Mouse (Mus musculus) intestine, embryonic 16.5 days (tissue): Measurements from ENCODE around the gene Cyp27a1. TPM values are rescaled to one million over a fixed set of nuclear protein-coding genes. Genes with fewer than 3 reads are reported as not detected.

ENCODE experiments used
- ATAC-seq: fragments of 200-750 bp; cut with Nextera tagmentation; 2 replicates; pipeline ENCODE4 v1.8.0; 2017; ENCODE audit warnings: moderate TSS enrichment, moderate library complexity
- H3K27ac ChIP-seq: fragments of 300-500 bp; sonication (generic); 2 replicates; pipeline ENCODE4 v1.5.1; 2014; ENCODE audit warnings: mild to moderate bottlenecking, low read length
- H3K27me3 ChIP-seq: fragments of 300-500 bp; sonication (generic); replicated peaks from 2 replicates; pipeline ENCODE4 v1.6.1; 2014; ENCODE audit warnings: low read length, control low read depth, mixed read lengths; ENCODE audit not compliant: control insufficient read depth, insufficient read depth
- H3K36me3 ChIP-seq: fragments of 300-500 bp; sonication (generic); 2 replicates; pipeline ENCODE4 v1.6.1; 2014; ENCODE audit warnings: low read length, control low read depth; ENCODE audit not compliant: control insufficient read depth, insufficient read depth
- H3K4me1 ChIP-seq: fragments of 300-500 bp; sonication (generic); 2 replicates; pipeline ENCODE4 v1.6.1; 2014; ENCODE audit warnings: low read length, control low read depth, mixed read lengths; ENCODE audit not compliant: control insufficient read depth, insufficient read depth
- H3K4me2 ChIP-seq: fragments of 300-500 bp; sonication (generic); 2 replicates; pipeline ENCODE4 v1.6.1; 2014; ENCODE audit warnings: low read depth, low read length, control low read depth
- H3K4me3 ChIP-seq: fragments of 300-500 bp; sonication (generic); 2 replicates; pipeline ENCODE4 v1.5.1; 2014; ENCODE audit warnings: mild to moderate bottlenecking, low read length
- H3K9ac ChIP-seq: fragments of 300-500 bp; sonication (generic); 2 replicates; pipeline ENCODE4 v1.6.1; 2014; ENCODE audit warnings: low read depth, low read length
- H3K9me3 ChIP-seq: fragments of 300-500 bp; sonication (generic); 2 replicates; pipeline ENCODE4 v1.6.1; 2016; ENCODE audit warnings: low read length, control low read depth; ENCODE audit not compliant: control insufficient read depth
- WGBS: fragments of 180-500 bp; shearing (Covaris S2); extraction: QIAGEN DNeasy Blood & Tissue Kit; methylation state at CpG from one replicate; pipeline ENCODE4 v1.1.7; 2014; 5-methylcytosine and 5-hydroxymethylcytosine counted together
- polyA plus RNA-seq: library from polyadenylated mRNA; unstranded; fragments of >200 nt; fragmentation: Nextera tagmentation; extraction: Ambion mirVana; gene quantifications from 2 replicates; pipeline ENCODE4 v1.2.1, GENCODE M21; 2015

Cyp27a1 gene
- polyA plus RNA-seq, 1 experiment from 2014 or later: 8.0 TPM

- Histone ChIP-seq H3K4me1 (0 out of 2 replicates have a peak, but pooled peaks cover 11% of the 10 kb centered on the region), H3K9ac (no peak overlapping the region), H3K4me2 (no peak overlapping the region), H3K36me3 (no peaks in the 10 kb centered on the region), H3K9me3 (no peaks in the 10 kb centered on the region), H3K4me3 (no peak overlapping the region), H3K27me3 (0 out of 2 replicates have a peak, but pooled peaks cover 8% of the 10 kb centered on the region), H3K27ac (no peak overlapping the region)
- ATAC-seq: no peak
- 87% methylated on average over 8 of the region's 8 CpGs for WGBS
These were observed 38.8 kb downstream of the Cyp27a1 start for GRCm38 (mm10) chr1:74752150-74752549.

- H3K9ac ChIP-seq: no peak overlapping the region
- ATAC-seq: no peak
- H3K4me2 ChIP-seq: no peak overlapping the region
- no peak overlapping the region for H3K4me3 ChIP-seq
- 0 out of 2 replicates have a peak, but pooled peaks cover 7% of the 10 kb centered on the region for H3K27me3 ChIP-seq
- 94% methylated on average over 3 of the region's 3 CpGs for WGBS
- 0 out of 2 replicates have a peak, but pooled peaks cover 11% of the 10 kb centered on the region for H3K4me1 ChIP-seq
- no peak overlapping the region for H3K27ac ChIP-seq
- no peaks in the 10 kb centered on the region for H3K36me3 ChIP-seq
- no peaks in the 10 kb centered on the region for H3K9me3 ChIP-seq
These were observed 39.5 kb downstream of the Cyp27a1 start for GRCm38 (mm10) chr1:74752833-74753232.

GRCm38 (mm10) chr1:74753266-74753974, 40.0 kb downstream of the Cyp27a1 start:
- Histone ChIP-seq H3K4me3 (no peak overlapping the region), H3K27ac (no peak overlapping the region), H3K4me1 (0 out of 2 replicates have a peak, but pooled peaks cover 11% of the 10 kb centered on the region), H3K36me3 (no peaks in the 10 kb centered on the region), H3K9me3 (no peaks in the 10 kb centered on the region), H3K27me3 (peaks cover 4% of the 10 kb centered on the region; the same call in 1 of the 2 replicates), H3K4me2 (no peak overlapping the region), H3K9ac (no peak overlapping the region)
- ATAC-seq: no peak
- 77% methylated on average over 8 of the region's 8 CpGs for WGBS

GRCm38 (mm10) chr1:74754175-74754785, 40.9 kb downstream of the Cyp27a1 start:
- no peaks in the 10 kb centered on the region for H3K36me3 ChIP-seq
- no peaks in the 10 kb centered on the region; the same call in 1 of the 2 replicates for H3K27me3 ChIP-seq
- H3K9me3 ChIP-seq: no peaks in the 10 kb centered on the region
- no peak overlapping the region for H3K27ac ChIP-seq
- WGBS: 62% methylated on average over 5 of the region's 5 CpGs
- no peak overlapping the region for H3K4me3 ChIP-seq
- no peak overlapping the region for H3K4me2 ChIP-seq
- ATAC-seq: peak; percentile 89
- H3K4me1 ChIP-seq: 0 out of 2 replicates have a peak, but pooled peaks cover 2% of the 10 kb centered on the region
- H3K9ac ChIP-seq: no peak overlapping the region

- Histone ChIP-seq H3K36me3 (no peaks in the 10 kb centered on the region), H3K27ac (no peak overlapping the region), H3K27me3 (peaks cover 3% of the 10 kb centered on the region; the same call in 1 of the 2 replicates), H3K4me3 (no peak overlapping the region), H3K9me3 (no peaks in the 10 kb centered on the region), H3K4me2 (no peak overlapping the region), H3K9ac (no peak overlapping the region), H3K4me1 (no peaks in the 10 kb centered on the region)
- WGBS: 23% methylated on average over 4 of the region's 4 CpGs
- no peak for ATAC-seq
These were observed 46.4 kb downstream of the Cyp27a1 start for GRCm38 (mm10) chr1:74759773-74760172.

- Histone ChIP-seq H3K27me3 (peaks cover 8% of the 10 kb centered on the region; the same call in 1 of the 2 replicates), H3K36me3 (no peaks in the 10 kb centered on the region), H3K9me3 (no peaks in the 10 kb centered on the region), H3K4me2 (no peak overlapping the region), H3K9ac (no peak overlapping the region), H3K4me1 (no peaks in the 10 kb centered on the region), H3K4me3 (no peak overlapping the region), H3K27ac (no peak overlapping the region)
- ATAC-seq: no peak
- WGBS: 4% methylated on average over 6 of the region's 6 CpGs
These were observed 49.7 kb downstream of the Cyp27a1 start for GRCm38 (mm10) chr1:74763081-74763480.

- WGBS: 3% methylated on average over 35 of the region's 35 CpGs
- Histone ChIP-seq H3K4me1 (peaks cover 21% of the 10 kb centered on the region; the same call in 1 of the 2 replicates), H3K9me3 (no peaks in the 10 kb centered on the region), H3K4me3 (peak overlapping the region; percentile 52), H3K27me3 (peaks cover 59% of the 10 kb centered on the region), H3K9ac (0 out of 2 replicates have a peak overlapping the region, but pooled peaks have one; percentile 54), H3K4me2 (peak overlapping the region; percentile 94), H3K27ac (no peak overlapping the region), H3K36me3 (no peaks in the 10 kb centered on the region)
- no peak for ATAC-seq
These were observed 57.5 kb downstream of the Cyp27a1 start for GRCm38 (mm10) chr1:74770727-74771466.

GRCm38 (mm10) chr1:74771467-74771844, 58.1 kb downstream of the Cyp27a1 start:
- peak overlapping the region; percentile 94 for H3K4me2 ChIP-seq
- H3K36me3 ChIP-seq: no peaks in the 10 kb centered on the region
- H3K9ac ChIP-seq: peak overlapping the region; percentile 54; the same call in 1 of the 2 replicates
- ATAC-seq: no peak
- H3K4me1 ChIP-seq: peaks cover 21% of the 10 kb centered on the region; the same call in 1 of the 2 replicates
- WGBS: 2% methylated on average over 25 of the region's 26 CpGs
- H3K27ac ChIP-seq: no peak overlapping the region
- peaks cover 59% of the 10 kb centered on the region for H3K27me3 ChIP-seq
- H3K4me3 ChIP-seq: peak overlapping the region; percentile 52
- no peaks in the 10 kb centered on the region for H3K9me3 ChIP-seq

GRCm38 (mm10) chr1:74771845-74771930, 58.3 kb downstream of the Cyp27a1 start, which contains the start of gene Wnt6:
Wnt6 (plus strand) TSS chr1:74771892.
- Histone ChIP-seq H3K4me2 (peak within 1 kb of the TSS; percentile 94), H3K36me3 (no peaks in the 10 kb centered on the region), H3K27me3 (peaks cover 59% of the 10 kb centered on the region), H3K4me3 (peak within 1 kb of the TSS; percentile 52), H3K27ac (no peak within 1 kb of the TSS), H3K4me1 (peaks cover 21% of the 10 kb centered on the region; the same call in 1 of the 2 replicates), H3K9ac (peak within 1 kb of the TSS; percentile 54), H3K9me3 (no peaks in the 10 kb centered on the region)
- 0% methylated on average over 4 of the region's 8 CpGs for WGBS
- ATAC-seq: no peak
